In the genomic region with DNA sequence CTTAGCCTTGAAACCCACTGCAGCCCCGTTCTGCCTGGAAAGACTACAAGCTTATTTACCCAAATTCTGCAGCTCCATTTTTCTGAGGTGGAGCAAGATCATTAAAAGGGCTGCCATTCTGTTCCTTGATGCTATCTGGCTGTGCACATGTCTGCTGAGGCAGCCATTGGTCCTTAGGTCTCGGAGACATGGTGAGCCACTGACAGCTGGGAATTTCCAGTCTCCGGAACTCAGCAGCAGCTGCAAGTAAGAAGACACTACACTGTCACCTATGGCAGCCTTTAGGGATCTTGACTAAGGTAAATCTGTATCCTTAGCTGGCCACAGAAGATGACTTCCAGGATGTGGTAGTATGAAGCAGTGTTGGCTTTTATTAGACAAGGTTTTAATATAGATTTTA, we compare ENCODE assay signal across 35 mouse cellular contexts.
"Had no signal": no experiment of that assay in that cellular context is flagged by ENCODE, and none has a peak within 500 bp of the region (broad histone marks: within the 10 kb centered on the region; RNA-seq: fewer than 3 reads in every experiment).

No protein-coding gene starts in this region.

- H3K36me3 ChIP-seq: heart, embryonic 10.5 days; heart, embryonic 12.5 days; heart, embryonic 13.5 days; heart, embryonic 15.5 days; hindbrain, embryonic 10.5 days; hindbrain, embryonic 12.5 days; hindbrain, embryonic 13.5 days; hindbrain, embryonic 15.5 days; intestine, embryonic 15.5 days; kidney, embryonic 15.5 days had no signal

- H3K9me3 ChIP-seq: heart, embryonic 10.5 days; heart, embryonic 12.5 days; heart, embryonic 13.5 days; heart, embryonic 15.5 days; hindbrain, embryonic 10.5 days; hindbrain, embryonic 12.5 days; hindbrain, embryonic 13.5 days; hindbrain, embryonic 15.5 days; intestine, embryonic 15.5 days; kidney, embryonic 15.5 days had no signal

- H3K27ac ChIP-seq: heart, embryonic 13.5 days; heart, embryonic 15.5 days; hindbrain, embryonic 10.5 days; hindbrain, embryonic 12.5 days; hindbrain, embryonic 13.5 days; hindbrain, embryonic 14.5 days; hindbrain, embryonic 15.5 days; hindbrain, postnatal 0 days; intestine, embryonic 15.5 days; kidney, embryonic 15.5 days; kidney, postnatal 0 days; layer of hippocampus, adult 2 months; left cerebral cortex, adult 2 months had no signal

- H3K9ac ChIP-seq: heart, embryonic 12.5 days; heart, embryonic 13.5 days; heart, embryonic 15.5 days; hindbrain, embryonic 12.5 days; hindbrain, embryonic 13.5 days; hindbrain, embryonic 14.5 days; hindbrain, embryonic 15.5 days; intestine, embryonic 15.5 days; kidney, embryonic 15.5 days had no signal

- H3K4me2 ChIP-seq: heart, embryonic 12.5 days; heart, embryonic 13.5 days; heart, embryonic 15.5 days; hindbrain, embryonic 12.5 days; hindbrain, embryonic 13.5 days; hindbrain, embryonic 14.5 days; hindbrain, embryonic 15.5 days; intestine, embryonic 15.5 days; kidney, embryonic 15.5 days had no signal

- ATAC-seq: hindbrain, embryonic 16.5 days; hindbrain, postnatal 0 days; inflammation-experienced regulatory T-cells, adult 6 months; intestine, embryonic 15.5 days; intestine, embryonic 16.5 days; intestine, postnatal 0 days had no signal

- H3K27me3 ChIP-seq: heart, embryonic 12.5 days; heart, embryonic 13.5 days; heart, embryonic 15.5 days; hindbrain, embryonic 12.5 days; hindbrain, embryonic 13.5 days; hindbrain, embryonic 15.5 days; intestine, embryonic 15.5 days; kidney, embryonic 15.5 days had no signal

- H3K4me3 ChIP-seq: heart, embryonic 10.5 days; heart, embryonic 12.5 days; heart, embryonic 13.5 days; heart, embryonic 15.5 days; hindbrain, embryonic 10.5 days; hindbrain, embryonic 12.5 days; hindbrain, embryonic 13.5 days; hindbrain, embryonic 15.5 days; intestine, embryonic 15.5 days; kidney, embryonic 15.5 days; layer of hippocampus, adult 2 months; left cerebral cortex, adult 2 months had no signal

- H3K4me1 ChIP-seq: hindbrain, embryonic 12.5 days; hindbrain, embryonic 13.5 days; intestine, embryonic 15.5 days had no signal

- DNase-seq: heart, postnatal 10 days; heart, postnatal 14 days; heart, postnatal 36 days; heart, postnatal 4 days; kidney, adult 11 months; kidney, adult 18-20 months; kidney, adult 2 months; kidney, adult 8-10 months; kidney, adult 9 months; kidney, postnatal 10 days; kidney, postnatal 14 days; kidney, postnatal 25 days; kidney, postnatal 36 days; kidney, postnatal 4 days; layer of hippocampus, adult 9-11 months; layer of hippocampus, postnatal 36 days had no signal
